ENCODE assay signal across 10 mouse cellular contexts in the genomic region with DNA sequence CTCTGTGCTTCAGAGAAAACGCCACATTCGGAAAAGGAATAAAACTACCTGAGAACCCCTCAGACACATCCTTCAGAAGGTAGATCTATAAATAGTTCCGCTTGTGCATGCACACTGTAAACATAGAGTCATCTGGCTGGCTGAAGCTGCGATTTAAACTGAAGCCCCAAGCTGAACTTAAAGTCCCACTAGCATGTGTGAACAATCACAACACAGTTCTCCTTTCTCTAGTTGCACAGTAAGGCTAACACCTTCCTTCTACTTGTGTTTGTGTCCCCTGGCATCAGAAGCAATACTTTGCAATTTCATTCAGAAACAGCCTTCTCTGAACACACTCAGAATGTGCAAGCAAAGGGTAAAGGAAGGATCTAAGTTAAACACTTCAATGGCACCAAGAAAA.
DNase-seq lines count a peak whose midpoint lies in the region; ATAC-seq and TF ChIP-seq lines count a peak whose summit lies in the region.
"Had no signal": no experiment of that assay in that cellular context is flagged by ENCODE, and none has a peak within 500 bp of the region (broad histone marks: within the 10 kb centered on the region; RNA-seq: fewer than 3 reads in every experiment).

No protein-coding gene starts in this region.

- TF ChIP-seq CTCF in midbrain, postnatal 0 days (IDR thresholded peaks at IDR 0.05) = no peak

- no peak for ATAC-seq in heart, embryonic 14.5 days (ENCODE audit: insufficient number of reproducible peaks, insufficient read depth, low FRiP score, low read depth)
- no peak for ATAC-seq in embryonic facial prominence, embryonic 11.5 days (replicated peaks; ENCODE audit: insufficient number of reproducible peaks, low FRiP score, low TSS enrichment, low read depth)
- no peak for ATAC-seq in hindbrain, embryonic 12.5 days (ENCODE audit: low FRiP score)
- no peak for ATAC-seq in midbrain, postnatal 0 days (ENCODE audit: low FRiP score)
- no peak for ATAC-seq in erythroid progenitor cell, adult 5-6 weeks (replicated peaks; ENCODE audit: low FRiP score, poor library complexity, severe bottlenecking)

- intact Hi-C loops in heart, postnatal 14 days (cut with DNase I) = loop anchor here (2.0 to 5.0 kb wide), 2 partner anchors 40 to 81 kb away; no protein-coding TSS in a partner anchor

- no peaks in the 10 kb centered on the region for H3K9me3 ChIP-seq in heart, embryonic 14.5 days (ENCODE audit: control insufficient read depth, low read length)
- H3K9me3 ChIP-seq in embryonic facial prominence, embryonic 11.5 days (replicated peaks; ENCODE audit: control insufficient read depth, low read length) = no peaks in the 10 kb centered on the region
- no peaks in the 10 kb centered on the region for H3K9me3 ChIP-seq in hindbrain, embryonic 12.5 days (replicated peaks)
- no peaks in the 10 kb centered on the region for H3K9me3 ChIP-seq in midbrain, postnatal 0 days (ENCODE audit: low read length)

- H3K9ac ChIP-seq in heart, embryonic 14.5 days (ENCODE audit: low read length) = peak overlapping the region; percentile 78
- no peak overlapping the region for H3K9ac ChIP-seq in embryonic facial prominence, embryonic 11.5 days (replicated peaks; ENCODE audit: low read length)
- peak overlapping the region; percentile 32; the same call in 1 of the 2 replicates for H3K9ac ChIP-seq in hindbrain, embryonic 12.5 days
- H3K9ac ChIP-seq in midbrain, postnatal 0 days (replicated peaks; ENCODE audit: low read length, poor library complexity, severe bottlenecking) = peak overlapping the region; percentile 20; the same call in 1 of the 2 replicates

- WGBS in heart, embryonic 14.5 days = 31% methylated on average over 4 of the region's 4 CpGs
- WGBS in embryonic facial prominence, embryonic 11.5 days = 46% methylated on average over 4 of the region's 4 CpGs
- 66% methylated on average over 4 of the region's 4 CpGs for WGBS in hindbrain, embryonic 12.5 days
- WGBS in midbrain, postnatal 0 days = 34% methylated on average over 4 of the region's 4 CpGs

- peaks cover 6 to 12% of the 10 kb centered on the region in 2 experiments for H3K4me1 ChIP-seq in heart, embryonic 14.5 days (ENCODE audit: control insufficient read depth in 2 of 2, insufficient read depth in 2 of 2, low read length in 2 of 2)
- no peaks in the 10 kb centered on the region for H3K4me1 ChIP-seq in embryonic facial prominence, embryonic 11.5 days (ENCODE audit: control insufficient read depth, insufficient read depth, low read length)
- H3K4me1 ChIP-seq in hindbrain, embryonic 12.5 days = peaks cover 29% of the 10 kb centered on the region
- H3K4me1 ChIP-seq in midbrain, postnatal 0 days (ENCODE audit: insufficient read depth, low read length) = peaks cover 12% of the 10 kb centered on the region; the same call in 1 of the 2 replicates

- peak overlapping the region; percentile 68 for H3K4me2 ChIP-seq in heart, embryonic 14.5 days (ENCODE audit: low read length)
- no peak overlapping the region; the same call in 1 of the 2 replicates for H3K4me2 ChIP-seq in embryonic facial prominence, embryonic 11.5 days (ENCODE audit: low read depth, low read length)
- H3K4me2 ChIP-seq in hindbrain, embryonic 12.5 days (replicated peaks) = peak overlapping the region; percentile 46
- H3K4me2 ChIP-seq in midbrain, postnatal 0 days (ENCODE audit: low read depth, low read length, poor library complexity, severe bottlenecking) = peak overlapping the region; percentile 49

- no peaks in the 10 kb centered on the region for H3K36me3 ChIP-seq in heart, embryonic 14.5 days (ENCODE audit: control insufficient read depth, insufficient read depth, low read length)
- no peaks in the 10 kb centered on the region for H3K36me3 ChIP-seq in embryonic facial prominence, embryonic 11.5 days (replicated peaks; ENCODE audit: control insufficient read depth, insufficient read depth, low read depth, low read length)
- no peaks in the 10 kb centered on the region for H3K36me3 ChIP-seq in hindbrain, embryonic 12.5 days
- H3K36me3 ChIP-seq in midbrain, postnatal 0 days (ENCODE audit: insufficient read depth, low read length) = no peaks in the 10 kb centered on the region

- no peak for DNase-seq in heart, postnatal 14 days
- DNase-seq in embryonic facial prominence, embryonic 11.5 days (ENCODE audit: low spot score) = peak; percentile 11
- peak; percentile 19 for DNase-seq in midbrain, postnatal 0 days (ENCODE audit: low spot score)
- DNase-seq in ovary, postnatal 36 days (ENCODE audit: low spot score) = no peak
- no peak for DNase-seq in embryo, embryonic 11 days
- DNase-seq: gastrocnemius, postnatal 36 days; lung, postnatal 10 days had no signal

- peak overlapping the region; percentile 62 for H3K4me3 ChIP-seq in heart, embryonic 14.5 days (ENCODE audit: control insufficient read depth in 1 of 2, insufficient read depth in 1 of 2, low read depth in 1 of 2, low read length in 2 of 2)
- no peak overlapping the region for H3K4me3 ChIP-seq in embryonic facial prominence, embryonic 11.5 days (ENCODE audit: low read depth, low read length)
- H3K4me3 ChIP-seq in hindbrain, embryonic 12.5 days = peak overlapping the region; percentile 28
- peak overlapping the region; percentile 30 for H3K4me3 ChIP-seq in midbrain, postnatal 0 days (ENCODE audit: low read depth, low read length)

- H3K27ac ChIP-seq in heart, embryonic 14.5 days (replicated peaks in 1 of 2; ENCODE audit: control insufficient read depth in 1 of 2, insufficient read depth in 1 of 2, low read depth in 2 of 2, low read length in 2 of 2) = peak overlapping the region; percentile 88 to 96
- no peak overlapping the region for H3K27ac ChIP-seq in embryonic facial prominence, embryonic 11.5 days (replicated peaks; ENCODE audit: low read depth, low read length)
- peak overlapping the region; percentile 72; the same call in 1 of the 2 replicates for H3K27ac ChIP-seq in hindbrain, embryonic 12.5 days
- no peak overlapping the region; the same call in 1 of the 2 replicates for H3K27ac ChIP-seq in midbrain, postnatal 0 days (ENCODE audit: low read depth, low read length)

- H3K27me3 ChIP-seq in heart, embryonic 14.5 days (ENCODE audit: control insufficient read depth, insufficient read depth, low read length) = no peaks in the 10 kb centered on the region
- no peaks in the 10 kb centered on the region for H3K27me3 ChIP-seq in embryonic facial prominence, embryonic 11.5 days (ENCODE audit: control insufficient read depth, insufficient read depth, low read length)
- no peaks in the 10 kb centered on the region for H3K27me3 ChIP-seq in hindbrain, embryonic 12.5 days
- no peaks in the 10 kb centered on the region for H3K27me3 ChIP-seq in midbrain, postnatal 0 days (ENCODE audit: insufficient read depth, low read length)

Comparison
In these comparisons a context has a peak if more than half of its experiments do, and no peak if none do; other contexts are left out.
1. H3K27ac ChIP-seq: peak in heart, embryonic 14.5 days (2 of 2) and hindbrain, embryonic 12.5 days (single experiment); none in embryonic facial prominence, embryonic 11.5 days (single experiment) and midbrain, postnatal 0 days (single experiment).
2. DNase-seq: peak in embryonic facial prominence, embryonic 11.5 days (single experiment) and midbrain, postnatal 0 days (single experiment); none in heart, postnatal 14 days (0 of 2), ovary, postnatal 36 days (single experiment) and embryo, embryonic 11 days (single experiment).